Mouse (Mus musculus): ENCODE measurements around the gene Slc2a13. TPM values are rescaled to one million over a fixed set of nuclear protein-coding genes. Genes with fewer than 3 reads are reported as not detected.

The Slc2a13 gene
- polyA plus RNA-seq, 1 experiment from 2014 or later, result 1.9 TPM

DNA sequence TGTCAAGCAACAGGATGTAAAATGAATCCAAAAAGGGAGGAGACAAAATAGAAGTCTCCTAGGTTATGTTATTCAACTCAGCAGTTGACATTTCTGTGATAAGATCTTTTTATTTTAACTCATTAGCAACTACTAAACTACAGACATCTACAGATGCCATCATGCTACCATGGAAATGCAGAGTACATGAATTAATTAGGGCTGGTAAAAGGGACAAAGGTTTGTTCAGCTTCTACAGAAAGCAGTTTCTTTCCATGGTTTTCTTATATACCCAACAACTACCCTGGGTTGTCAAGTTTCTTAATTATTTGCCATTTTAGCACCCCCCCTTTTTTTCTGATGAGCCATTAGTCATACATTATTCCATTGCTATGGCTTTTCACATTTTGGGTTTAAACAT is 34.6 kb downstream of the Slc2a13 start:
- H3K36me3 ChIP-seq (ENCODE audit: control insufficient read depth, insufficient read depth, low read length), result no peaks in the 10 kb centered on the region
- no peak overlapping the region for H3K9ac ChIP-seq (ENCODE audit: low read length)
- H3K4me3 ChIP-seq (ENCODE audit: low read depth, low read length), result no peak overlapping the region
- H3K4me1 ChIP-seq (ENCODE audit: control insufficient read depth, insufficient read depth, low read length), result no peaks in the 10 kb centered on the region
- H3K27me3 ChIP-seq (ENCODE audit: control insufficient read depth, insufficient read depth, low read length), result no peaks in the 10 kb centered on the region
- H3K9me3 ChIP-seq (ENCODE audit: control insufficient read depth, low read length), result no peaks in the 10 kb centered on the region
- H3K27ac ChIP-seq (ENCODE audit: low read depth, low read length), result no peak overlapping the region
- H3K4me2 ChIP-seq (ENCODE audit: low read depth), result no peak overlapping the region
- DNase-seq (ENCODE audit: low spot score) (no peak), ATAC-seq (ENCODE audit: insufficient read depth, low FRiP score, low TSS enrichment) (no peak; the same call in 1 of the 2 replicates)

DNA sequence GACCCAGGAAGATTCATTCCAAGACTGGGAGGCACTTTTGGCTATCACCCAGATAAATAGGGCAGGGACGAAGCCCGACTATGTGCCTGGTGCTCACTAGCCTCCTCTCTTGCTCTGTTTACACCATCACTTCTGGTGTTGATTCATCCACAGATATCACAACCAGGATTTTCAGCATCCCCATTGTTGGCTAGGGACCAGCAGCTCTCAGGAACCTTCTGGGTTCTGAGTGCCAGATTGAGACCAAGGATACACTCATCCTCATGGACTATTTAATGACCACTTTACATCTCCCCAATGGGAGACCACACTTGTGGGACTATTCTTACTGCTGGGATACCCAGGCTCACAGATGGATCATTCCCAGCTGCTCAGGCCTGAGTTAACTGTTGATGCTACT is 46.2 kb downstream of the Slc2a13 start:
- H3K9me3 ChIP-seq (ENCODE audit: control insufficient read depth, low read length), result no peaks in the 10 kb centered on the region
- 89% methylated on average over 2 of the region's 2 CpGs for WGBS
- no peaks in the 10 kb centered on the region for H3K4me1 ChIP-seq (ENCODE audit: control insufficient read depth, insufficient read depth, low read length)
- no peaks in the 10 kb centered on the region for H3K27me3 ChIP-seq (ENCODE audit: control insufficient read depth, insufficient read depth, low read length)
- no peak overlapping the region for H3K4me3 ChIP-seq (ENCODE audit: low read depth, low read length)
- H3K36me3 ChIP-seq (ENCODE audit: control insufficient read depth, insufficient read depth, low read length), result no peaks in the 10 kb centered on the region
- DNase-seq (ENCODE audit: low spot score), result no peak
- no peak overlapping the region for H3K9ac ChIP-seq (ENCODE audit: low read length)
- H3K27ac ChIP-seq (ENCODE audit: low read depth, low read length), result no peak overlapping the region
- no peak overlapping the region for H3K4me2 ChIP-seq (ENCODE audit: low read depth)
- no peak for ATAC-seq (ENCODE audit: insufficient read depth, low FRiP score, low TSS enrichment)

DNA sequence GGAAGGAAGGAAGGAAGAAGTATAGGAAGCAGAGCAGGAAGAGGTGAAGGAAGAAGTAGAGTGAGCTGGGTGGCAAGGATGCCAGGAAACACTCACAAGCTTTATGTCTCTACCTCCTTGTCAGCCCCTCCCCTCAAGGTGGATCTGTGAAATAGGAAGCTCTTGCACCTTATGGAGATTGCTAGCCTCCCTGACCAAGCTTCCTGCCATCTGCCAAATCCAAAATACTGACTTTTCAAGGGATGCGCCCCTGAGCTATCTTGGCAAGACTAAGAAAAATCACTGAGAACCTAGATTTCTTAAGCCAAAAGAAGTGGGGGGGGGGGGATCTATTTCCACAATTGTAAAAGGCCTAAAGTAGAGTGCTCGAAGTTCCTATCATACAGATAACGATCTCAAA is 46.9 kb downstream of the Slc2a13 start:
- H3K4me1 ChIP-seq (ENCODE audit: control insufficient read depth, insufficient read depth, low read length), result no peaks in the 10 kb centered on the region
- ATAC-seq (ENCODE audit: insufficient read depth, low FRiP score, low TSS enrichment) (no peak), DNase-seq (ENCODE audit: low spot score) (no peak)
- no peaks in the 10 kb centered on the region for H3K9me3 ChIP-seq (ENCODE audit: control insufficient read depth, low read length)
- H3K36me3 ChIP-seq (ENCODE audit: control insufficient read depth, insufficient read depth, low read length), result no peaks in the 10 kb centered on the region
- H3K4me3 ChIP-seq (ENCODE audit: low read depth, low read length), result no peak overlapping the region
- no peak overlapping the region for H3K4me2 ChIP-seq (ENCODE audit: low read depth)
- no peaks in the 10 kb centered on the region for H3K27me3 ChIP-seq (ENCODE audit: control insufficient read depth, insufficient read depth, low read length)
- H3K27ac ChIP-seq (ENCODE audit: low read depth, low read length), result no peak overlapping the region
- H3K9ac ChIP-seq (ENCODE audit: low read length), result no peak overlapping the region
- 93% methylated on average over 3 of the region's 3 CpGs for WGBS

DNA sequence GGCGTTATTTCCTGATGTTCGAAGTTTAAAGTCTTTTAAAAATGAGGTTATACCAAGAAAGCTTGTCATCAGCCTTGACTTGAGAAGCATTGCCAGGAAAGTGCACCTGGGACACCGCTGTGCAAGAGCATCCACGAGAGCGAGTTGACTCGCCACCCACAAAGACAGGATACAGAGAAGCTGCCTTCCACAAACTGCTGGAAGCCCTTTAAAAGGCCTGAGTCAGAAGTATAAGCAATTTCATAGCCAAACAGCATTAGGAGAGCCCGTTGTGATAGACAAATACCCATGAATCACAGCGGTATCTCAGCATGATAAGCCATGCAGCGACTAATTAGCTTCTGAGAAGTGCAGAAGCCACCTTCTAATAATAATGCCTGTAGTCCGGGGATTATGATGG is 48.6 kb downstream of the Slc2a13 start:
- DNase-seq (ENCODE audit: low spot score) (no peak), ATAC-seq (ENCODE audit: insufficient read depth, low FRiP score, low TSS enrichment) (no peak)
- H3K36me3 ChIP-seq (ENCODE audit: control insufficient read depth, insufficient read depth, low read length), result no peaks in the 10 kb centered on the region
- H3K27ac ChIP-seq (ENCODE audit: low read depth, low read length), result no peak overlapping the region
- no peak overlapping the region for H3K4me3 ChIP-seq (ENCODE audit: low read depth, low read length)
- no peak overlapping the region for H3K9ac ChIP-seq (ENCODE audit: low read length)
- H3K4me2 ChIP-seq (ENCODE audit: low read depth), result no peak overlapping the region
- no peaks in the 10 kb centered on the region for H3K27me3 ChIP-seq (ENCODE audit: control insufficient read depth, insufficient read depth, low read length)
- H3K4me1 ChIP-seq (ENCODE audit: control insufficient read depth, insufficient read depth, low read length), result no peaks in the 10 kb centered on the region
- 87% methylated on average over 10 of the region's 10 CpGs for WGBS
- no peaks in the 10 kb centered on the region for H3K9me3 ChIP-seq (ENCODE audit: control insufficient read depth, low read length)

DNA sequence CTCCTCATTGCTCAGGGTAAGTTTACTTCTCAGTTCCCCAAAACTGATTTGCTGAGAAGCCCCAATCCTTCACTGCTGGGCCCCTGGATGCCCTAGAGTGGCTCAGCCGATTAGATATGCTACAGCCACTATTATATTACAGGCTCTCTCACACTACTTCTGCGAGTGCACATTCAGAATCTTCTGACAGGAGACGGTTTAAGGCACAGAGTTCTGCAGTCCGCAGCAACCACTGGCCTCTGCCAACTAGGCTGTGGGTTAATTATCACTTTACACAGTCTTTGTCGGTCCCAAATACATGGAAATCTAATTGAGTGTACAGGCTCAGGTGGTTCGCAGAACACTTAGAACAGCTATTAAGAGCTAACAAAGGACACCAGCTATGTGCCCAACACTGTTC is 69.8 kb downstream of the Slc2a13 start:
- Histone ChIP-seq H3K9ac (ENCODE audit: low read length) (no peak overlapping the region), H3K4me3 (ENCODE audit: low read depth, low read length) (no peak overlapping the region), H3K4me2 (ENCODE audit: low read depth) (no peak overlapping the region), H3K27ac (ENCODE audit: low read depth, low read length) (no peak overlapping the region), H3K36me3 (ENCODE audit: control insufficient read depth, insufficient read depth, low read length) (no peaks in the 10 kb centered on the region), H3K4me1 (ENCODE audit: control insufficient read depth, insufficient read depth, low read length) (no peaks in the 10 kb centered on the region), H3K27me3 (ENCODE audit: control insufficient read depth, insufficient read depth, low read length) (no peaks in the 10 kb centered on the region), H3K9me3 (ENCODE audit: control insufficient read depth, low read length) (no peaks in the 10 kb centered on the region)
- WGBS, result 76% methylated on average over 6 of the region's 6 CpGs
- ATAC-seq (ENCODE audit: insufficient read depth, low FRiP score, low TSS enrichment), result no peak
- no peak for DNase-seq (ENCODE audit: low spot score)

DNA sequence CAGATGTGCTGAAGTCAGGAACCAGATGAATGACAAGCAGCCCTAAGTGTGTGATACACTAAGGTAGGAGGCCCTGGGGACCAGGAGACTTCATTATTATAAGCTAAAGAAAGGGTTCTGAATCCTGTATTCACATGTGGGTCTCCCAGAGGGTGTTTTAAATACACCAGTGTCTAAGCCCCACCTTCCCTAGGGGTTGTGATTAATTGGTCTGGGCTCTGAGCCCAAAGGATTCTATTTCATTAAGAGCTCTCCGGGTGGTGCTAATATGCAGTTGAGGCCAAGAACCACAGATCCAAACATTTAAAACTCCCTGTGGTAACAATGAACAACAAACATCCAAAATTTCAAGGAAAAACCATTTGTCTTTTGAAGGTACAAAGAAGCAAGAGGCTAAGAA is 70.4 kb downstream of the Slc2a13 start:
- no peak overlapping the region for H3K4me2 ChIP-seq (ENCODE audit: low read depth)
- no peak overlapping the region for H3K4me3 ChIP-seq (ENCODE audit: low read depth, low read length)
- H3K27me3 ChIP-seq (ENCODE audit: control insufficient read depth, insufficient read depth, low read length), result no peaks in the 10 kb centered on the region
- no peak overlapping the region for H3K9ac ChIP-seq (ENCODE audit: low read length)
- 89% methylated on average over 1 of the region's 1 CpGs for WGBS
- no peak for DNase-seq (ENCODE audit: low spot score)
- no peak overlapping the region for H3K27ac ChIP-seq (ENCODE audit: low read depth, low read length)
- ATAC-seq (ENCODE audit: insufficient read depth, low FRiP score, low TSS enrichment), result no peak
- no peaks in the 10 kb centered on the region for H3K36me3 ChIP-seq (ENCODE audit: control insufficient read depth, insufficient read depth, low read length)
- no peaks in the 10 kb centered on the region for H3K9me3 ChIP-seq (ENCODE audit: control insufficient read depth, low read length)
- no peaks in the 10 kb centered on the region for H3K4me1 ChIP-seq (ENCODE audit: control insufficient read depth, insufficient read depth, low read length)

DNA sequence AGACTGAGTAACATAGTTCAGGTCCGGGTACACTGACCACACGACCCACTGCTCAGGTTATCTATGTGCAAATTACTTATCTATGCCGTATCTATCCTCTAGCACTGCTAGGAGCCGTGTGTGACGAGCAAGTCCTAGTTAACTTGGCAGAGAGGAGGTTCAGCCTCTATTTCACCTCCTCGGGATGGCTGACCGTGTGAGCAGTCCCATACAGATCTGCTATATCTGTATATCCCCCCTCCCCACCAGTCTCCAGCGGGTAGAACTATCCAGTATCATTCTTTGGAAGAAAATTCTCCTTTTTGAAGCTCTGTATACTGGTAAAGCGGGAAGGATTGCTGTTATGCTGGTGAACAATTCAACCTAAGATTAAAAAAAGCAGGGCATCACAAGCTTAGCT is 70.8 kb downstream of the Slc2a13 start:
- WGBS, result 91% methylated on average over 9 of the region's 9 CpGs
- ATAC-seq (ENCODE audit: insufficient read depth, low FRiP score, low TSS enrichment) (no peak), DNase-seq (ENCODE audit: low spot score) (no peak)
- Histone ChIP-seq H3K4me1 (ENCODE audit: control insufficient read depth, insufficient read depth, low read length) (no peaks in the 10 kb centered on the region), H3K4me2 (ENCODE audit: low read depth) (no peak overlapping the region), H3K4me3 (ENCODE audit: low read depth, low read length) (no peak overlapping the region), H3K27ac (ENCODE audit: low read depth, low read length) (no peak overlapping the region), H3K9ac (ENCODE audit: low read length) (no peak overlapping the region), H3K27me3 (ENCODE audit: control insufficient read depth, insufficient read depth, low read length) (no peaks in the 10 kb centered on the region), H3K36me3 (ENCODE audit: control insufficient read depth, insufficient read depth, low read length) (no peaks in the 10 kb centered on the region), H3K9me3 (ENCODE audit: control insufficient read depth, low read length) (no peaks in the 10 kb centered on the region)

DNA sequence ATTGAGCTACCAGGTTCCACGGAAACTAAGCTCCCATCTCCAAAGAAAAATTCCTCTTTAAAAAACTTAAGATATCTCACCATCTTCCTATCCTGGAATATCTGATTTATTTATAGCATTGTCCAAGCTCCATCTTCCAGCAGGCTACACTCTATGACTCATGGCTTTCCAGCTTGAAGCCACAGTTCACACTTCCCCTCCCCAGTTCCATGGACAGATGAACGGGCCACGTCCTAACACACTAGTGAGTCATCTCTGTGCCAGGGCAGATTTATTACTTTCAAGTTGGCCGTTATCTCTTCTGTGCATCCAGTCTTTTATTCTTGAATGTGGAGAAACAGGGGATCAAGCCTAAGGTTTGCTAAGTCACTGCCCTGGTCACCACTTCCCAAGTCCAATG is 78.0 kb downstream of the Slc2a13 start:
- H3K4me2 ChIP-seq (ENCODE audit: low read depth), result no peak overlapping the region
- ATAC-seq (ENCODE audit: insufficient read depth, low FRiP score, low TSS enrichment) (no peak), DNase-seq (ENCODE audit: low spot score) (no peak)
- no peaks in the 10 kb centered on the region for H3K9me3 ChIP-seq (ENCODE audit: control insufficient read depth, low read length)
- no peaks in the 10 kb centered on the region for H3K4me1 ChIP-seq (ENCODE audit: control insufficient read depth, insufficient read depth, low read length)
- H3K27ac ChIP-seq (ENCODE audit: low read depth, low read length), result no peak overlapping the region
- H3K9ac ChIP-seq (ENCODE audit: low read length), result no peak overlapping the region
- 79% methylated on average over 4 of the region's 4 CpGs for WGBS
- no peaks in the 10 kb centered on the region for H3K36me3 ChIP-seq (ENCODE audit: control insufficient read depth, insufficient read depth, low read length)
- H3K4me3 ChIP-seq (ENCODE audit: low read depth, low read length), result no peak overlapping the region
- H3K27me3 ChIP-seq (ENCODE audit: control insufficient read depth, insufficient read depth, low read length), result no peaks in the 10 kb centered on the region

DNA sequence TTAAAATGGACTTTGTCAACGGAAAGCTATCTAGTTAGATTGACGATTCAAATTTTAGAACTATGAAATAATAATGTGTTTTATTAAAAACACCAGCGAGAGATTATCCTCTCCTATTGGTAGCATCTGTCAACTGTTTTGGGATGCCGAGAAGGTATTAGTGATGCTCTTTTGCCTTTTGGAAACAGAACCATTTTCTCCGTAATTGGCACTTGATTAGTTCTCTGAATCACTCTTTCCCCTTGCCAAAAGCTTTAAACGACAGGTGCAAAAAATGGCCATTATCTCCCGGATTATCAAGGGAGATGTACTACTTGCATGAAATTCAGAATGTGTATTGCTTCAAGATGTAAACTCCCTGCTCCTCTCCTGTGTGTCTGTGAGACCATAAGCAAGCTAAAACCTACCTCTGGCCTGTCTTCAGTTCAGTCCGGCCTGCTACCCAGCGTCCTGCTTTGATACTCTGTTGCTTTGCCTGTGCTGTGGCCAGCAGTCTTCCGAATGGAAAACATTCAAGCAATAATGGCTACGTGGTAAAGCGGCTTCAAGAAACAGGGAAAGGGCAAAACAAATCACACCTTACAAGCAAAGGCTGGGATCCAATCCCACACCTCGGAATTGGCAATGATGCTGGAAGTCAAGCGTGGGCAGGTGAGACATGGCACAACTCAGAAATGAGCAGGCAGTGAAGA is 93.0 kb downstream of the Slc2a13 start:
- H3K4me3 ChIP-seq (ENCODE audit: low read depth, low read length), result no peak overlapping the region
- 91% methylated on average over 14 of the region's 14 CpGs for WGBS
- H3K4me2 ChIP-seq (ENCODE audit: low read depth), result no peak overlapping the region
- H3K27ac ChIP-seq (ENCODE audit: low read depth, low read length), result no peak overlapping the region
- DNase-seq (ENCODE audit: low spot score) (no peak), ATAC-seq (ENCODE audit: insufficient read depth, low FRiP score, low TSS enrichment) (no peak)
- H3K4me1 ChIP-seq (ENCODE audit: control insufficient read depth, insufficient read depth, low read length), result no peaks in the 10 kb centered on the region
- no peak overlapping the region for H3K9ac ChIP-seq (ENCODE audit: low read length)
- H3K27me3 ChIP-seq (ENCODE audit: control insufficient read depth, insufficient read depth, low read length), result no peaks in the 10 kb centered on the region
- H3K9me3 ChIP-seq (ENCODE audit: control insufficient read depth, low read length), result no peaks in the 10 kb centered on the region
- H3K36me3 ChIP-seq (ENCODE audit: control insufficient read depth, insufficient read depth, low read length), result no peaks in the 10 kb centered on the region

All from neural tube, embryonic 11.5 days (tissue).